Mouse (Mus musculus) splenic B cell, adult 2 months (primary cell): Measurements from ENCODE around the gene Ppp1r36.
"Not testable (repeated sequence)": the region's sequence is repeated elsewhere in the genome, so short reads cannot be mapped to it uniquely, and the experiment has no call there.

ENCODE experiments used
- DNase-seq: peaks from one replicate; pipeline ENCODE4 v3.0.0-alpha.2; 2011; ENCODE audit warnings: low read depth, low spot score
- H3K27me3 ChIP-seq: 2 replicates; pipeline ENCODE4 v1.6.1; 2012; ENCODE audit warnings: mild to moderate bottlenecking, low read length, moderate library complexity, mixed read lengths; ENCODE audit not compliant: control insufficient read depth, poor library complexity, insufficient read depth, severe bottlenecking
- H3K36me3 ChIP-seq: 2 replicates; pipeline ENCODE4 v1.6.1; 2012; ENCODE audit warnings: mild to moderate bottlenecking, low read length, moderate library complexity, mixed read lengths; ENCODE audit not compliant: control insufficient read depth, poor library complexity, insufficient read depth, severe bottlenecking

Gene Ppp1r36

GRCm38 (mm10) chr12:76452203-76452602, 34.9 kb downstream of the Ppp1r36 start:
- H3K27me3 ChIP-seq, result no peaks in the 10 kb centered on the region
- no peaks in the 10 kb centered on the region for H3K36me3 ChIP-seq
- no peak for DNase-seq

GRCm38 (mm10) chr12:76458445-76458844, 41.1 kb downstream of the Ppp1r36 start:
- H3K36me3 ChIP-seq, H3K27me3 ChIP-seq, DNase-seq: not testable (repeated sequence)

- Histone ChIP-seq H3K27me3 (no peaks in the 10 kb centered on the region), H3K36me3 (no peaks in the 10 kb centered on the region)
- no peak for DNase-seq
These were observed 41.7 kb downstream of the Ppp1r36 start for GRCm38 (mm10) chr12:76459032-76459431.

- DNase-seq, result no peak
- Histone ChIP-seq H3K36me3 (no peaks in the 10 kb centered on the region), H3K27me3 (no peaks in the 10 kb centered on the region)
These were observed 46.1 kb downstream of the Ppp1r36 start for GRCm38 (mm10) chr12:76463391-76463790.

- Histone ChIP-seq H3K27me3 (no peaks in the 10 kb centered on the region), H3K36me3 (no peaks in the 10 kb centered on the region)
- DNase-seq, result no peak
These were observed 47.4 kb downstream of the Ppp1r36 start for GRCm38 (mm10) chr12:76464651-76465252.

GRCm38 (mm10) chr12:76466651-76467050, 49.3 kb downstream of the Ppp1r36 start:
- DNase-seq, result no peak
- H3K36me3 ChIP-seq, result no peaks in the 10 kb centered on the region
- H3K27me3 ChIP-seq, result no peaks in the 10 kb centered on the region

- no peak for DNase-seq
- Histone ChIP-seq H3K36me3 (no peaks in the 10 kb centered on the region), H3K27me3 (no peaks in the 10 kb centered on the region)
These were observed 49.9 kb downstream of the Ppp1r36 start for GRCm38 (mm10) chr12:76467256-76467655.

GRCm38 (mm10) chr12:76472046-76472445, 54.7 kb downstream of the Ppp1r36 start:
- Histone ChIP-seq H3K27me3 (no peaks in the 10 kb centered on the region), H3K36me3 (no peaks in the 10 kb centered on the region)
- peak; percentile 77 for DNase-seq

GRCm38 (mm10) chr12:76473562-76474245, 56.4 kb downstream of the Ppp1r36 start:
- no peaks in the 10 kb centered on the region for H3K27me3 ChIP-seq
- no peak for DNase-seq
- no peaks in the 10 kb centered on the region for H3K36me3 ChIP-seq

- Histone ChIP-seq H3K27me3 (no peaks in the 10 kb centered on the region), H3K36me3 (no peaks in the 10 kb centered on the region)
- no peak for DNase-seq
These were observed 56.9 kb downstream of the Ppp1r36 start for GRCm38 (mm10) chr12:76474246-76474583.

GRCm38 (mm10) chr12:76474802-76475201, 57.5 kb downstream of the Ppp1r36 start:
- Histone ChIP-seq H3K36me3 (no peaks in the 10 kb centered on the region), H3K27me3 (no peaks in the 10 kb centered on the region)
- no peak for DNase-seq

GRCm38 (mm10) chr12:76476146-76476545, 58.8 kb downstream of the Ppp1r36 start:
- DNase-seq, result no peak
- H3K27me3 ChIP-seq, result no peaks in the 10 kb centered on the region

GRCm38 (mm10) chr12:76478309-76479023, 61.1 kb downstream of the Ppp1r36 start:
- no peaks in the 10 kb centered on the region for H3K36me3 ChIP-seq
- no peak for DNase-seq
- no peaks in the 10 kb centered on the region for H3K27me3 ChIP-seq

More at GRCm38 (mm10) chr12:76476146-76476545, 58.8 kb downstream of the Ppp1r36 start:
- no peaks in the 10 kb centered on the region for H3K36me3 ChIP-seq

GRCm38 (mm10) chr12:76479174-76479573, 61.8 kb downstream of the Ppp1r36 start:
- DNase-seq, result no peak
- no peaks in the 10 kb centered on the region for H3K36me3 ChIP-seq
- H3K27me3 ChIP-seq, result no peaks in the 10 kb centered on the region

GRCm38 (mm10) chr12:76479836-76480495, 62.6 kb downstream of the Ppp1r36 start:
- no peaks in the 10 kb centered on the region for H3K27me3 ChIP-seq
- DNase-seq, result no peak
- H3K36me3 ChIP-seq, result no peaks in the 10 kb centered on the region
